Mouse (Mus musculus) heart, embryonic 16.5 days (tissue): ENCODE data around the gene Nlrc5. TPM values are rescaled to one million over a fixed set of nuclear protein-coding genes. Genes with fewer than 3 reads are reported as not detected.

Source experiments
- ATAC-seq: fragments of 200-750 bp; cut with Nextera tagmentation; replicated peaks from 2 replicates; pipeline ENCODE4 v1.8.0; 2017; ENCODE audit warnings: moderate number of reproducible peaks; ENCODE audit not compliant: insufficient read depth, low FRiP score; ENCODE audit errors: extremely low read depth
- H3K27ac ChIP-seq: fragments of 300-500 bp; sonication (generic); 2 replicates; pipeline ENCODE4 v1.5.1; 2014; ENCODE audit warnings: mild to moderate bottlenecking, low read length, control low read depth, moderate library complexity
- H3K27me3 ChIP-seq: fragments of 300-500 bp; sonication (generic); 2 replicates; pipeline ENCODE4 v1.6.1; 2014; ENCODE audit warnings: low read length, mixed read lengths; ENCODE audit not compliant: control insufficient read depth, insufficient read depth
- H3K36me3 ChIP-seq: fragments of 300-500 bp; sonication (generic); 2 replicates; pipeline ENCODE4 v1.6.1; 2014; ENCODE audit not compliant: control insufficient read depth, insufficient read depth
- H3K4me1 ChIP-seq: fragments of 300-500 bp; sonication (generic); 2 replicates; pipeline ENCODE4 v1.6.1; 2014; ENCODE audit warnings: low read length, mixed read lengths; ENCODE audit not compliant: control insufficient read depth, insufficient read depth
- H3K4me2 ChIP-seq: fragments of 300-500 bp; sonication (generic); 2 replicates; pipeline ENCODE4 v1.6.1; 2014; ENCODE audit warnings: low read depth, mild to moderate bottlenecking, control low read depth, low read length
- H3K4me3 ChIP-seq: fragments of 300-500 bp; sonication (generic); 2 replicates; pipeline ENCODE4 v1.5.1; 2014; ENCODE audit warnings: mild to moderate bottlenecking, control low read depth, low read length
- H3K9ac ChIP-seq: fragments of 300-500 bp; sonication (generic); 2 replicates; pipeline ENCODE4 v1.6.1; 2014; ENCODE audit warnings: low read length, control low read depth
- H3K9me3 ChIP-seq: fragments of 300-500 bp; sonication (generic); replicated peaks from 2 replicates; pipeline ENCODE4 v1.6.1; 2016; ENCODE audit warnings: low read length; ENCODE audit not compliant: control insufficient read depth
- WGBS: fragments of 180-500 bp; shearing (Covaris S2); extraction: QIAGEN DNeasy Blood & Tissue Kit; methylation state at CpG from one replicate; pipeline ENCODE4 v1.1.7; 2014; 5-methylcytosine and 5-hydroxymethylcytosine counted together
- polyA plus RNA-seq: library from polyadenylated mRNA; unstranded; fragments of >200 nt; fragmentation: Nextera tagmentation; extraction: Ambion mirVana; gene quantifications from 2 replicates; pipeline ENCODE4 v1.2.1, GENCODE M21; 2015

Nlrc5 gene
- polyA plus RNA-seq, 1 experiment from 2014 or later, result 1.1 TPM

DNA sequence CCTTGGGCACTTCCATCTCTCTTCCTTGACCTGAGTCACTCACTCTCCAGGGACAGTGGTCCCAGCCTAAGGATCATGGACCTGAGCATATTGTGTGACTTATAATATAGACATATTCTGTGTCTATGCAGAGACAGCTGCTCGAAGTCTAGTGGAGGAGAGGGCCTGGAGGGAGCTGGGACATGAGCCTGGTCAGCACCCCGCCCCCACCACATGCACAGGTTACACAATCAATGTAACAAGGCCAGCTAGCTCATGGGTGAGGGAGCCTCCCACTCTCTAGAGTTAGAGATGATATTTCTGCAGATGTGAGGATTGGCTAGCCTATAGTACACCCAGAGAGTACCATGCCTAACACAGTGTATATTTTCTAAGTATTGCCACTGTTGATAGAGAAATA lies 36.6 kb downstream of the Nlrc5 start:
- no peak for ATAC-seq
- Histone ChIP-seq H3K9me3 (no peaks in the 10 kb centered on the region), H3K4me2 (no peak overlapping the region), H3K4me3 (no peak overlapping the region), H3K4me1 (no peaks in the 10 kb centered on the region), H3K36me3 (no peaks in the 10 kb centered on the region), H3K27ac (no peak overlapping the region), H3K9ac (no peak overlapping the region), H3K27me3 (no peaks in the 10 kb centered on the region)
- WGBS, result 71% methylated on average over 2 of the region's 2 CpGs

DNA sequence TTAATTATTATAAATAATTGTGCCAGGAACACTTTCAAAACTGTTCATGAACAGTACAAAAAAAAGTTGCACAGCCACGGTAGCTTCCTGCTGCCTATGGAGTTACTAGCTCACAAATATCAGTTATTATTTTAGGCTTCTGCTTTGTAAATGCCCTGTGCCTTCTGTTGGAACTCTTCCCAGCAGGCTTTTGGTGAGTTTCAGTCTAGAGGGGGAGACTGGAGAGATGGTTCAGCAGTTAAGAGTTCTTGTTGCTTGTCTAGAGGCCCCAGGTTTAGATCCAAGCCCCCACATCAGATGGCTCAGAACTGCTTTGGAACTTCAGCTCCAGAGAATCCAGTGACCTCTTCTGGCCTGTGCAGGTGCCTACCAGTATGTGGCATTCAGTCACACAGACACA lies 37.1 kb downstream of the Nlrc5 start:
- Histone ChIP-seq H3K27me3 (no peaks in the 10 kb centered on the region), H3K9me3 (no peaks in the 10 kb centered on the region), H3K36me3 (no peaks in the 10 kb centered on the region), H3K4me2 (no peak overlapping the region), H3K4me1 (no peaks in the 10 kb centered on the region), H3K4me3 (no peak overlapping the region), H3K9ac (no peak overlapping the region), H3K27ac (no peak overlapping the region)
- WGBS, result 75% methylated on average over 1 of the region's 1 CpGs
- no peak for ATAC-seq

DNA sequence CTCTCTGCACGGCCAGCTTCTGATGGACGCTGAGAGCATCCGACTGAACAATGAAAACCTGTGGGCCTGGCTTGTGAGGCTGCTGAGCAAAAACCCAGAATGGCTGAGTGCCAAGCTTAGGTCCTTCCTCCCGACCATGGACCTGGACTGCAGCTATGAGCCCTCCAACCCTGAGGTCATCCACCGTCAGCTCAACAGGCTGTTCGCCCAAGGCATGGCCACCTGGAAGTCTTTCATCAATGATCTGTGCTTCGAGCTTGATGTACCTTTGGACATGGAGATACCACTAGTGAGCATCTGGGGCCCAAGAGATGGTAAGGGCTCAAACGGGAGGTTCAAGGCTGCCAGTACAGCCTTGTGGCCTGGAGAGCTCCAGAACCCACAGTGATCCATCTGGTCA lies 38.6 kb downstream of the Nlrc5 start:
- no peak for ATAC-seq

DNA sequence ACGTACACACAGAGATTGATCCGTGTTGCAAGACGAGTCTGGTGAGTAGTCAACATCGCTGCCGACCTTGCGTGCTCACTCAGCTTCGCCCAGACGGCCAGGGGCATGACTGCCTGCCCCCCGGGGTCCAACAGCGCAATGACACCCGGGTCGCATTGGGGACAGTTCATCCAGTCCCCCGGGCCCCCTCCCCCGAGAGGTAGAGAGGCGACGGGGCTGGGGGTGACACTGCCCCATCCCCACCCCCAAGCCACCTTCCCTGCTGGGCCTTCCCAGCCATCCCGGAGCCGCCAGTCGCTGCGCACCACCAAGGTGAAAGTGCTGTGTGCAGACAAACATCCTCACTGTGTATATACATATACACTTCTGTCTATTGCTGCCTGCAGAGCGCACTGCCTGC lies 39.3 kb downstream of the Nlrc5 start:
- Histone ChIP-seq H3K4me1 (no peaks in the 10 kb centered on the region), H3K27me3 (no peaks in the 10 kb centered on the region), H3K9ac (no peak overlapping the region), H3K4me3 (no peak overlapping the region), H3K27ac (no peak overlapping the region), H3K36me3 (no peaks in the 10 kb centered on the region), H3K4me2 (no peak overlapping the region), H3K9me3 (no peaks in the 10 kb centered on the region)
- ATAC-seq, result no peak
- WGBS, result 71% methylated on average over 21 of the region's 21 CpGs

More for the DNA sequence above, 38.6 kb downstream of the Nlrc5 start:
- no peak overlapping the region for H3K9ac ChIP-seq
- no peak overlapping the region for H3K27ac ChIP-seq
- no peaks in the 10 kb centered on the region for H3K9me3 ChIP-seq
- no peaks in the 10 kb centered on the region for H3K36me3 ChIP-seq
- no peaks in the 10 kb centered on the region for H3K27me3 ChIP-seq
- H3K4me2 ChIP-seq, result no peak overlapping the region
- no peaks in the 10 kb centered on the region for H3K4me1 ChIP-seq
- WGBS, result 72% methylated on average over 8 of the region's 8 CpGs
- no peak overlapping the region for H3K4me3 ChIP-seq

DNA sequence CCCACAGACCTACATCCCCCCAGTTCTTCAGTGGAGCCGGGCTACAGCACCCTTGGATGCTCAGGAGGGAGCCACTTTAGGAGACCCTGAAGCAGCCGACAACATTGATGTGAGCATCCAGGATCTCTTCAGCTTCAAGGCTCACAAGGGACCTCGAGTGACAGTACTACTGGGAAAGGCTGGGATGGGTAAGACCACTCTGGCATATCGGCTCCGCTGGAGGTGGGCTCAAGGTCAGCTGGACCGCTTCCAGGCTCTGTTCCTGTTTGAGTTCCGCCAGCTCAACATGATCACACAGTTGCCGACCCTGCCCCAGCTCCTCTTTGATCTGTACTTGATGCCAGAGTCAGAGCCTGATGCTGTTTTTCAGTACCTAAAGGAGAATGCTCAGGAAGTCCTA lies 41.6 kb downstream of the Nlrc5 start:
- Histone ChIP-seq H3K27ac (no peak overlapping the region), H3K9ac (no peak overlapping the region), H3K4me2 (no peak overlapping the region), H3K9me3 (no peaks in the 10 kb centered on the region), H3K27me3 (no peaks in the 10 kb centered on the region), H3K4me1 (no peaks in the 10 kb centered on the region), H3K4me3 (no peak overlapping the region), H3K36me3 (no peaks in the 10 kb centered on the region)
- 60% methylated on average over 8 of the region's 8 CpGs for WGBS
- ATAC-seq, result no peak

DNA sequence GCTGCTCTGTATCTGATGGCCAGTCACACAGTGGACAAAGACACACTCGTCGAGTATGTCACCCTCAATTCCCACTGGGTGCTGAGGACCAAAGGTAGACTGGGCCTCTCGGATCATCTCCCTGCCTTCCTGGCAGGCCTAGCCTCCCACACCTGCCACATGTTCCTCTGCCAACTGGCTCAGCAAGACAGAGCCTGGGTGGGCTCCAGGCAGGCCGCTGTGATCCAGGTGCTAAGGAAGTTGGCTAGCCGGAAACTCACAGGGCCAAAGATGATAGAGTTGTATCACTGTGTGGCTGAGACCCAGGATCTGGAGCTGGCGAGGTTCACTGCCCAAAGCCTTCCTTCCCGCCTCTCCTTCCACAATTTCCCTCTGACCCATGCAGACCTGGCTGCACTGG lies 42.7 kb downstream of the Nlrc5 start:
- Histone ChIP-seq H3K4me2 (no peak overlapping the region), H3K27ac (no peak overlapping the region), H3K4me1 (no peaks in the 10 kb centered on the region), H3K36me3 (no peaks in the 10 kb centered on the region), H3K9ac (no peak overlapping the region), H3K4me3 (no peak overlapping the region), H3K9me3 (no peaks in the 10 kb centered on the region), H3K27me3 (0 out of 2 replicates have a peak, but pooled peaks cover 1% of the 10 kb centered on the region)
- ATAC-seq, result no peak
- WGBS, result 76% methylated on average over 7 of the region's 7 CpGs

DNA sequence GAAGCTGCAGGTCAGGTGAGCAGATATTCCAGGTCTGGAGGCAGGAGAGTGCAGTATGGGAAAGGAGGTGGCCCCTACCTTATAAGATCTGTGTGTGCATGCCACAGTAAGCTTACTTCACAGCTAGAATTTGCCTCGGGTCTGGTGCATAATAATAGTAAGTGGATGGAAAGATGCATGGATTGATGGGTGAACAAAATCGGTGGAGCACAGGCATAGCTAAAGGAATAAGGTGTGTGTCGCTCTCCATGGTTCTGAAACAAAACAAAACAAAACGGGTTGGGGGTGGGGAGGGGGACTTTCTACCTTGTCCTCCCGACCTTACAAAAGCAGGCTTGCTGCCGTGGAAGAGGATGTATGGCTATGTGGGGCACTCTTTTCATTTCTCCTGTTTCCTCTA lies 47.9 kb downstream of the Nlrc5 start:
- no peaks in the 10 kb centered on the region for H3K9me3 ChIP-seq
- H3K9ac ChIP-seq, result no peak overlapping the region
- 6% methylated on average over 6 of the region's 6 CpGs for WGBS
- H3K4me2 ChIP-seq, result no peak overlapping the region
- 0 out of 2 replicates have a peak, but pooled peaks cover 3% of the 10 kb centered on the region for H3K27me3 ChIP-seq
- ATAC-seq, result no peak
- H3K4me1 ChIP-seq, result no peaks in the 10 kb centered on the region
- H3K4me3 ChIP-seq, result no peak overlapping the region
- H3K36me3 ChIP-seq, result no peaks in the 10 kb centered on the region
- H3K27ac ChIP-seq, result no peak overlapping the region

DNA sequence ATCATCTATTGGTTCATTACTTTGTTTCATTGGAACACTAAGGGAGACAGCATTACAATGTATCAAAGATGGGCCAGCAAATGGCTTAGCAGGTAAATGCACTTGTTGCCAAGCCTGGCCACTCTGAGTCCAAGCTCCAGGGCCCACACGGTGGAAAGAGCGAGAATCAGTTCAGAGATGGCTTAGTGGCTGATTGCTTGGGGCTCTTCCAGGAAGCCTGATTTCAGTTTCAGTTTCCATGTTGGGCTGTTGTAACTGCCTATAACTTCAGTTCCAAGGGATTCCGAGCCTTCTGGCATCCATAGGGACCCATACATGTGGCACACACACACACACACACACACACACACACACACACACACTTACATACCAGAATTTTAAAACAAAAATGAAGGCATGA lies 51.1 kb downstream of the Nlrc5 start:
- Histone ChIP-seq H3K4me1 (no peaks in the 10 kb centered on the region), H3K9ac (no peak overlapping the region), H3K27me3 (peaks cover 3% of the 10 kb centered on the region; the same call in 1 of the 2 replicates), H3K9me3 (no peaks in the 10 kb centered on the region), H3K27ac (no peak overlapping the region), H3K4me2 (no peak overlapping the region), H3K36me3 (no peaks in the 10 kb centered on the region), H3K4me3 (no peak overlapping the region)
- ATAC-seq, result no peak
- 70% methylated on average over 3 of the region's 3 CpGs for WGBS

DNA sequence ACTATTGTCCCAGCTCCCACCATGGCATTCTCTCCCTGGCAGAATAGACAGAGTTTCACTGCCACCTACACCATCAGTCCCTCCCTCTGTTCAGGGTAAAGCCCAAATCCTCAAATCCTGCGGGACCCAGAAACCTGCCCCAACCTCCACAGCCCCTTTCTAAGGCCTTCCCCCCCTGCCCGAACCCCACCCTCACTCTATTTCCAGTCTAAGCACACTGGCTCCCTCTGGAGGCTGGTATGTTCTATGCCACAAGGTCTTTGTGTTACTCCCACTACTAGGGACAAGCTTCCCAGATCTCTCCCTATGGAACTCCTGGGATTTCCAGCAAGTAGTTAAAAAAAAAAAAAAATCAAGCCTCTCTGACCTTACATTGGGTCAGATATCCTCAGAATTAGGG lies 51.7 kb downstream of the Nlrc5 start:
- ATAC-seq, result no peak; the same call in 1 of the 2 replicates
- no peaks in the 10 kb centered on the region for H3K36me3 ChIP-seq
- no peak overlapping the region for H3K9ac ChIP-seq
- no peaks in the 10 kb centered on the region for H3K4me1 ChIP-seq
- no peaks in the 10 kb centered on the region for H3K9me3 ChIP-seq
- no peak overlapping the region for H3K4me2 ChIP-seq
- H3K27me3 ChIP-seq, result peaks cover 3% of the 10 kb centered on the region; the same call in 1 of the 2 replicates
- no peak overlapping the region for H3K4me3 ChIP-seq
- 18% methylated on average over 2 of the region's 2 CpGs for WGBS
- H3K27ac ChIP-seq, result no peak overlapping the region

DNA sequence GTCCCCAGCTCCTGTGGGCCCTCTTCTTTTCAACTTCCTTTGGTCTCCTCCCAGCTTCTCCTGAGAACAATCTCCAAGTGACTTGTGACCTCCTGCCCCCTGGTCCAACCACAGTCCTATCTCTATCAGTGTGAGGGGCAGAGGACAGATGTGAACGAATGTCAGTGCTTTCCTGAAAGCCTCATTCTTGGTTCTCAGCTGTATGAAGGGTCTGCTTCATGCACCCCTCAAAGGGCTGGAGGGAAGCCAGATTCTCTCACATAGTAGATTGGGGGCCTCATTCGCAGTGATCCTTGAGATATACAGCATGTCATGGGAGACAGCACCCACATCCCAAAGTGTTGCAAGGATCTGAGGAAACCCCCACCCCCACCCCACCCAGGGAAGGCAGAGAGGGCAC lies 53.9 kb downstream of the Nlrc5 start:
- ATAC-seq, result no peak
- Histone ChIP-seq H3K9ac (no peak overlapping the region), H3K36me3 (no peaks in the 10 kb centered on the region), H3K27me3 (no peaks in the 10 kb centered on the region; the same call in none of the 2 replicates), H3K4me2 (no peak overlapping the region), H3K4me1 (peaks cover 3% of the 10 kb centered on the region; the same call in 1 of the 2 replicates), H3K27ac (no peak overlapping the region), H3K4me3 (no peak overlapping the region), H3K9me3 (no peaks in the 10 kb centered on the region)
- WGBS, result 50% methylated on average over 2 of the region's 2 CpGs
